Mouse (Mus musculus): ENCODE measurements at regions not wholly inside any gene's neighbourhood (a gene's known extent, or its start where the extent isn't known, plus 50 kb on each side); places are given as distances from the start of the nearest gene placed in this dataset.

DNA sequence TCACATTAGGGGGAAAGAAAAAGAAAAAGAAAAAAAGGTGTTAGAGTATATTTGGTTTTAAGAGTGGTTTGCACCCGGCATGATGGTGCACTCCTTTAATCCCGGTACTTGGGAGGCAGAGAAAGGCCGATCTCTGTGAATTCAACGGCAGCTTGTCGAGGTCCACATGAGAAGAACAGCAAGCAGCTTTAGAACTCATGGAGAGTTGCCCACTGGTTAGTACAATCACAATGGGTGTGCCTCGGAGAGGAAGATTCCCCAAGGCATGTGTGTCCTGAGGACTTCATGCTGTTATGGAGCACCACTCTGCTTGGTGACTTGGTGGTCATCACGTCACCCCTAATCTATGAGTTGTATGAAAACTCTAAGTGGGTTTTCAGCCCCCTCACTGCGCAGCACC is 124.7 kb upstream of the Usp24 start:
- TF ChIP-seq FLI1 (IDR thresholded peaks at IDR 0.05; ENCODE audit: low read length) (no peak), GATA1 (IDR thresholded peaks at IDR 0.05; ENCODE audit: borderline replicate concordance, low read length) (no peak)

All from megakaryocyte, embryonic 14.5 days (primary cell).